Comparison of ENCODE assay signal across 26 mouse cellular contexts in the genomic region with DNA sequence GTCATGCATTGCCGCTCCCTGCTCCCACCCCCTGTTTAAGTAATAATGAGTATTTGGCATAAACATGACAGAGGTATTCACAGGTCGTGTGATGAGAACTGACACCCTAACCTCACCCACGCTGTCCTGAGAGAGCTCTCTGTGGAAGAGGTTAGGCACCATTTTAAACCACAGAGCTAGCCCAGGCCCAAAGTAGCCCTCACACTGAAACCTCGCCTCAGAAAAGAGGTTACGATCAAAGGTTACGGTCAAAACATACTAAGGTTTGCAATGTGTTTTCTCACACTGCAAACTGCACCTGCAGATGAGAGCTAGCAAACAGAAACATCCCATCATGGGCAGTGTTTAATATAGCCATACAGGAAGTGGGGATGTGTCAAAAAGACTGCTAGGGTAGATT.
"Had no signal": no experiment of that assay in that cellular context is flagged by ENCODE, and none has a peak within 500 bp of the region (broad histone marks: within the 10 kb centered on the region; RNA-seq: fewer than 3 reads in every experiment).

No protein-coding gene starts in this region.

- H3K4me3 ChIP-seq: gastrocnemius, adult 2 months; heart, adult 2 months; heart, embryonic 12.5 days; hindbrain, embryonic 13.5 days; hindbrain, embryonic 15.5 days; kidney, embryonic 15.5 days; limb, embryonic 10.5 days; limb, embryonic 12.5 days; liver, embryonic 13.5 days had no signal

- H3K9ac ChIP-seq: forebrain, postnatal 0 days; heart, embryonic 12.5 days; hindbrain, embryonic 13.5 days; hindbrain, embryonic 15.5 days; kidney, embryonic 15.5 days; limb, embryonic 12.5 days; liver, embryonic 13.5 days had no signal

- H3K27ac ChIP-seq: gastrocnemius, adult 2 months; heart, adult 2 months; hindbrain, embryonic 13.5 days; hindbrain, embryonic 15.5 days; hindbrain, postnatal 0 days; kidney, embryonic 15.5 days; kidney, postnatal 0 days; limb, embryonic 10.5 days; limb, embryonic 12.5 days; liver, embryonic 13.5 days had no signal

- H3K9me3 ChIP-seq: heart, embryonic 12.5 days; hindbrain, embryonic 13.5 days; hindbrain, embryonic 15.5 days; kidney, embryonic 15.5 days; limb, embryonic 10.5 days; limb, embryonic 12.5 days; liver, embryonic 13.5 days had no signal

- H3K4me1 ChIP-seq: heart, embryonic 12.5 days; hindbrain, embryonic 13.5 days; hindbrain, embryonic 15.5 days; limb, embryonic 10.5 days; limb, embryonic 12.5 days; liver, embryonic 13.5 days had no signal

- ATAC-seq: forebrain, postnatal 0 days; hindbrain, postnatal 0 days; intestine, embryonic 16.5 days had no signal

- DNase-seq: forebrain, postnatal 0 days; gastrocnemius, adult 2 months; gastrocnemius, postnatal 10 days; gastrocnemius, postnatal 25 days; heart, adult 2 months; heart, postnatal 10 days; heart, postnatal 4 days; kidney, adult 11 months; kidney, adult 2 months; kidney, adult 9 months; kidney, postnatal 14 days; kidney, postnatal 36 days; layer of hippocampus, adult 9-11 months; layer of hippocampus, postnatal 36 days; liver; liver, embryonic 13.5 days had no signal

- H3K36me3 ChIP-seq: heart, embryonic 12.5 days; hindbrain, embryonic 13.5 days; hindbrain, embryonic 15.5 days; kidney, embryonic 15.5 days; limb, embryonic 10.5 days; limb, embryonic 12.5 days; liver, embryonic 13.5 days had no signal

- H3K27me3 ChIP-seq: heart, embryonic 12.5 days; hindbrain, embryonic 13.5 days; hindbrain, embryonic 15.5 days; kidney, embryonic 15.5 days; limb, embryonic 12.5 days; liver, embryonic 13.5 days had no signal

- H3K4me2 ChIP-seq: heart, embryonic 12.5 days; hindbrain, embryonic 13.5 days; hindbrain, embryonic 15.5 days; kidney, embryonic 15.5 days; limb, embryonic 12.5 days; liver, embryonic 11.5 days; liver, embryonic 13.5 days had no signal
